Mouse (Mus musculus) layer of hippocampus, postnatal 14 days (tissue): ENCODE measurements around the gene Mesp1. TPM values are rescaled to one million over a fixed set of nuclear protein-coding genes. Genes with fewer than 3 reads are reported as not detected.
"Not testable (repeated sequence)": the region's sequence is repeated elsewhere in the genome, so short reads cannot be mapped to it uniquely, and the experiment has no call there.

Source experiments
- DNase-seq, 2 experiments: peaks; one replicate each; pipeline ENCODE4 v3.0.0; 2021 to 2022; ENCODE audit warnings: low spot score in 2 of 2, mixed read lengths in 1 of 2
- total RNA-seq, 2 experiments: library from RNA; stranded (reverse); gene quantifications; 2 replicates each; pipeline ENCODE4 v1.2.3; 2021

Mesp1 gene
- total RNA-seq, 2 experiments from 2014 or later, result 0.60 TPM

GRCm38 (mm10) chr7:79792635-79793421, 760 bp downstream of the Mesp1 start:
- DNase-seq, result peak; percentile 17 to 33

- not testable (repeated sequence) for DNase-seq
Measured at GRCm38 (mm10) chr7:79789812-79790211, 3.8 kb downstream of the Mesp1 start.

GRCm38 (mm10) chr7:79786295-79786694, 7.3 kb downstream of the Mesp1 start:
- DNase-seq, result peak; percentile 44 to 60

GRCm38 (mm10) chr7:79782516-79782855, 11.1 kb downstream of the Mesp1 start:
- no peak for DNase-seq

DNA sequence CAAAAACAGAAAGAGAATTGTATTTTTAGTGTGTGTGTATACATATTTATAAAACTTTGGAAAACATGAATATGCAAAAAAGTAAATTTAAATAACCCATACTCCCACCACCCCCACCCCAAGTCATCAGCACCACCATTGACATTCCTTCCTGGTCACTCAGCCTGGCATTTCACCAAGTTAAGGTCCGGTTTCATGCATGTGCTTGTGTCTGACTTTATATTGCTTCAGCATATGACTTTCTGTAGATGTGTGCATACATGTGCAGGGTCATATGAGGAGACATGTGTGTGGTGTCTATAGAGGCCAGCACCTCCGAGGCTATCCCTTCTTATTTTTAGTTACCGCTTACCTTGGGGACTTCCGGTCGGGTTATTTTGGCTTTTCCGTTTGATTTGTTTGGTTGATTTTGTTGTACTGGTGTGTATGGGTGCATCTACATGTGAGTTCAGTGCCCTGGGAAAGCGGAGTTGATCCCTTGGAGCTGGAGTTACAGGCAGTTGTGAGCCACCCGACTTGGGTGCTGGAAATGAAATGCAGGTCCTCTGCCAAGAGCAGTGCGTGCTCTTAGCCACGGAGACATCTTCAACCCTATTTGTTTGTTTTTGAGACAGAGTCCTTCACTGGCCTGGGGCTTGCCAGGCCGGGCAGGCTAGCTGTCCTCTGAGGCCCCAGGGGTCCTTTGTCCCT, 11.6 kb downstream of the Mesp1 start:
- DNase-seq, result no peak

DNA sequence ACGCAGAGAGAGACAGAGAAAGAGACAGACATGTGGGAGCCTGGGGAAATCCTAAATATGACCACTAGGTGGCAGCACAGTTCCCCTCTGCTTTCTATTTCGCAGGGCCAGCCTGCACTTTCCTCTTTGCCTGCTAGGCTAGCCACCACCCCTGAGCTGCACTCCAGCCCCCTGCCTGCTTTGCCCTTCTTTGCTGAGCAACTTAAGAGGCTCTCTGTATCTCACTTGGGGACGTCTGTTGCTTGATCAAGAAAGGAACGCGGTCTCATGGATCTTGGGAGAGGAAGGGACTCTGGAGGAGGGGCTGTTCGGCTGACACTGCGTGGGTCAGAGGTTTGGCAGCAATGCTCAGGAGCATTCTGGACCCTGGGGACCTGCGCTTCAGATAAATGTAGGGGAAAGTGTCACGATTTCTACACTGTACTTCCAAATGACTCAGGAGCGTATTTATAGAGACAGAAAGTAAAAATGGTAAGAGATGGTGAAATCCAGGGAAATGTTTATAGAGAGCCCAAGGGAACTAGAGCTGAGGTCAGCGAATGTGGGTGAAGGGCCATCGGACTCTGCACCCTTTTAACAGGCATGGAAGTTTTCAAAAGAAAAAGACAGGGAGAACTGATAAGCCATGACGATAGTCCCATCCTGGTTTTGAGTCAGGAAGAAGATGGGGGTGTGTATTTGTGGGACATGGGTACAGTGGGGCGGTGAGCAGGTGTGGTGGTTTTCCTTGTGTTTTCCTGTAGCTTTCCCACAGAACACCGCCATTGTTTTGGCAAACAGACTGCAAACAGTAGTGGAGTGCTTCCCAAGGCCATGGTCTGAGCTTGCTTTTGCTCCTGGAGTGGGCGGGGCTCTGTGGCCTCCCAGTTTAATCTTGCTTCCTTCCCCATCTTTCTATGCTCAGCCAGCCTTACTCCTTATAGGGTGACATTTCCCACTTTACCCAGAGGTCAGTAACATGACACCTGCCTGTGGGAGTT, 12.7 kb downstream of the Mesp1 start:
- peak; percentile 63 to 65 for DNase-seq

DNA sequence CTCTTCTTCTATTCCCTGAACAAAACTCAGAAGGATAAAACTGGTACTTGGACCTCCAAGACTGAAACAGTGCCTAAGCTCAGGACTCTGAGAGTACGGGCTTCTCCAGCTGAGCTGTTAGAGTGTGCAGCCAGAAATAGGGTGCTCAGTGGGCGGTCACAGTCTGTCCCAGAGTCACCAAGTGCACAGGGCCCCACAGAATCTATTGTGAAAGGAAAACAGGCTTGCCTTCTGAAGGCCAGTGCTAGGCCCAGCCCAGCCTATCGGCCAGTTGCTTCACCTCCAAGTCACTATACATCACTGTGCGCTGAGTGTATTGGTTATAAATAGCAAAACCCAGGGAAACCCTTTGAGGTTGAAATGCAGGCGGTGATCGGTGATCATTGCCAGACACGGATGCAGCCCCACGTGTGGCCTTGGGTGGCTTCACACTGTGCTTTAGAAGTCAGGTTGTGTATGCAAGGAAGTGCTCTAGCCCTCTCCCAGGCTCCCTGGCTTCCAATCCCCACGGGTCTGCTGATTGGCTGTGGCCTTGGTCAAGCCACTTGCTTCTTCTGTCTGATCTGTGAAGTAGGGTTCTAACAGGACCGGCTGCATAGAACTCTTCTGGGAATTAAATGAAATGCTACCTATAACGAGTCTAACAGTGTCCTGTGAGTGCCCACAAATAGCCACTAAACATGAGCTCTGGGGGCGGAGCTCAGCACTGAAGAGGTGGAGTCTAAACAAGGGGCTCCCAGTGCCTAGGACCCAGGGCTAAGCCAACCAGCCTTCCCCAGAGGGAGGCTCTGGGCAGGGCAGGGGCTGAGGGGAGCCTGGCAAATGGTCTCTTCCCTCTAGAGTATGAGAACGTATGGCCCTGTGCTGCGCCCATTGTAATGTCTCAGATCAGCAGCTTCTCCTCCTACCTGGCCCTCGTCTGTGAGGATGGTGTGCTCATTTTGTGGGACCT, 21.8 kb downstream of the Mesp1 start:
- no peak for DNase-seq

DNA sequence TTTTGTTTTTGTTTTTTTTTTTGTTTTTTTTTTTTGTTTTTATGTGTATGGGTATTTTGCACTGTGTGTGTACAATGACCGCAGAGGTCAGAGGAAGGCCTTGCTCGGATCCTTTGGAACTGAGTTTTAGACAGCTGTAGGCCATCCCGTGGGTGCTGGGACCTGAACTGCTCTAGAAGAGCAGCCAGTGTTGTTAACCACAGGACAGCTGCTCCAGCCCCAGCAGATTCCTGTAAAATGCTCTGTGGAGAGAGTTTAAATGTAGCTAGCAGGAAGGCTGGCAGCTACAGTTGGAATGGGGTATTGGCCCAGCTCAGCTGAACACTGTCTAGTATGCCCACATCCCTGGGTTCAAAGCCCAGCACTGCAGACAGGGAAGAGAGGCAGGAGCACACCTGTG, 23.9 kb downstream of the Mesp1 start:
- DNase-seq, result no peak

- no peak for DNase-seq
Measured at GRCm38 (mm10) chr7:79765991-79766390, 27.6 kb downstream of the Mesp1 start.

DNA sequence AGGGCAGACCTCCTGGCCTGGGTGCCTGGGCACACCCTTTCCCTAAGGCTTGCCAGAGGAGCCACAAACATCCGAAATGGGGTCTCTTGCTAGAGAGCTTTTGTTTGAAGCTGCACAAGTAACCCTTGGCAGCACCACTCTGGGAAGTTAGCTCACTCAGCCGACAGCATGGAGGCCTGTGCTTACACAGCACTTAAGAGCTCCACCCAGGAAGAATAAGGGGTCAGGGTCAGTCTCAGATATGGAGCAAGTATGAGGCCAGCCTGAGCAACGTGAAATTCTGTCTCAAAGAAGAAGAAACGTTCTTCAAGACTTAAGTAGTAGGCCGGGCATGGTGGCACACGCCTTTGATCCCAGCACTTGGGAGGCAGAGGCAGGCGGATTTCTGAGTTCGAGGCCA, 31.5 kb downstream of the Mesp1 start:
- DNase-seq, result no peak

GRCm38 (mm10) chr7:79761124-79761876, 32.3 kb downstream of the Mesp1 start:
- no peak for DNase-seq

- DNase-seq, result no peak
Measured at GRCm38 (mm10) chr7:79759766-79760165, 33.8 kb downstream of the Mesp1 start.

DNA sequence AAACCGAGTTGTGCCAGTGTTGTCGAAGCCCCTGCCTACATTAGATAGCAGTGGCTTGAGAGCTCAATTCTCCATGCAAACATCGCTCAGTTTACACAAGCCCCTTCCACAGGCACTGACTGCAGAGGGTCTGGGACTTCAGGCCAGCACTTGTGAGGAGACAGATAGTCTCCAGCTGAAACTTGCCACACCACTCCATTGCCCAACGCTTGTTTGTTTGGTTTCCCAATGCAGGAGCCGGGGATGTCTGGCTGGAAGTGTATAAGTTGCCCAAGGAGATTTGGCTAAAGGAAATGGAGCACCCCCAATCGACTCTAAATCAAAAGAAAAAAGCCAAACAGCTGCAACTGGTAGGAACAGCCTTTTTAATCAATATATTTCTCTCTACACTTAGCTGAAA, 35.4 kb downstream of the Mesp1 start:
- DNase-seq, result no peak

- no peak for DNase-seq
Measured at GRCm38 (mm10) chr7:79756334-79756733, 37.3 kb downstream of the Mesp1 start.

DNA sequence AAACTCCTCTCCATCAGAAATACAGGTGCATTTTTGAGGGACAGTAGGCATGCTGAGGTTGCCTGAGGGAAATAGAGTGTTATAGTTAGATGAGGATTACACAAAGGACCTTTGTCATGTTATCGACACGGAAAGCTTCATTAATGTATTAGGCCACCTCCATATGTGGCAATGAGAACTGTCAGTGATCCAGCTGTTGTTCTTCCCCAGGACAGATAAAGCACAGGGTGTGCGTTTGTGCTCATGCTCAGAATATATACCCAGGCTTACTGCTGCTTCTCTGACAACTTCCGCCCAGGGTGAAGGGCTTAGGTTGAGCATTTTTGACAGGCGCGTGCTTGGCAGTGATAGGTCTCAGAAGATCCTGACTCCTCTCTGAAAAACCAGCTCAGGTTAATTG, 44.1 kb downstream of the Mesp1 start:
- DNase-seq, result no peak

DNA sequence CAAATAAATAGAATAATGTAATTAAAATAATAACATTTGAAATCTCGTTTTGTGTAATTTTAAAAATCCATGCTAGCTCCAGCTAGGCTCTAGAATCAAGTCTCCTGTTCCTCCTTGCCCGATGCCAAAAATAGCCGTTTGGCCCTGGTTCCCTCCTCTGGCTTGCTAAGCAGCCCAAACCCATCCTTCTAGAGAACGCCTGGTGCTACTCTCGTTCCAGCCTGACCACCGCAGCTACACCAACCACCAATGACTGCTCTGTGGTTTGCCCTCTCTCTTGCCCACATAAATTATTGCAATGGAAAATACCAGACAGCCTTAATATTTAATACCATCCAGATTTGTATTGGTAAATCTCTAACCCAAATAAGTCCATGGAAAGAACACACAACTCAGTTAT, 45.9 kb downstream of the Mesp1 start:
- no peak for DNase-seq

DNA sequence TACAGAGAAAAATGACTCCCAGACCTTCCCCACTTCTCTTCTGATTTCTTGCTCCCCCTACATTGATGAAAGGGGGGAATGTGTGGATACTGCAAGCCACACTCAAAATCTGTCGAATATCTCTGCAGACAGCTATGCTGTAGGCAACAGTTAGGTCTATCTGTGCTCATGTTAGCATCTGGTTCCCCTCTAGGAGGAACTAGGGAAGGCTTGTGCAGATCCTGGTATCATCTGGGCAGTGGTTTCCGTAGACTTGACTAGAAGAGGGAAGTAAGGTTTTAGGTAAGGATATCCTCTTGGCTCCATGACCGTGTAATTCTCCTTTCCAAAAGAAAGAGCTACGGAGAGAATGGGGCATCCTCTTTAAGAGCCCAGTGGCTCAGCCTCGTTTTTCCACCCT, 49.0 kb downstream of the Mesp1 start:
- no peak for DNase-seq

GRCm38 (mm10) chr7:79744051-79744450, 49.5 kb downstream of the Mesp1 start:
- no peak for DNase-seq

- DNase-seq, result peak; percentile 69 to 82
Measured at GRCm38 (mm10) chr7:79742659-79743536, 50.7 kb downstream of the Mesp1 start, which contains the start of the genes Pex11a and Wdr93. Gene Pex11a (minus strand): TSS chr7:79743131. Gene Wdr93 (plus strand): TSS chr7:79743163.
